Mouse (Mus musculus) 3T3-L1 (cell line): ENCODE data around the gene Asic3.

ENCODE experiments used
- DNase-seq: peaks from one replicate; pipeline ENCODE4 v3.0.0-alpha.2; 2015; ENCODE audit warnings: low read depth, low spot score

Gene Asic3

DNA sequence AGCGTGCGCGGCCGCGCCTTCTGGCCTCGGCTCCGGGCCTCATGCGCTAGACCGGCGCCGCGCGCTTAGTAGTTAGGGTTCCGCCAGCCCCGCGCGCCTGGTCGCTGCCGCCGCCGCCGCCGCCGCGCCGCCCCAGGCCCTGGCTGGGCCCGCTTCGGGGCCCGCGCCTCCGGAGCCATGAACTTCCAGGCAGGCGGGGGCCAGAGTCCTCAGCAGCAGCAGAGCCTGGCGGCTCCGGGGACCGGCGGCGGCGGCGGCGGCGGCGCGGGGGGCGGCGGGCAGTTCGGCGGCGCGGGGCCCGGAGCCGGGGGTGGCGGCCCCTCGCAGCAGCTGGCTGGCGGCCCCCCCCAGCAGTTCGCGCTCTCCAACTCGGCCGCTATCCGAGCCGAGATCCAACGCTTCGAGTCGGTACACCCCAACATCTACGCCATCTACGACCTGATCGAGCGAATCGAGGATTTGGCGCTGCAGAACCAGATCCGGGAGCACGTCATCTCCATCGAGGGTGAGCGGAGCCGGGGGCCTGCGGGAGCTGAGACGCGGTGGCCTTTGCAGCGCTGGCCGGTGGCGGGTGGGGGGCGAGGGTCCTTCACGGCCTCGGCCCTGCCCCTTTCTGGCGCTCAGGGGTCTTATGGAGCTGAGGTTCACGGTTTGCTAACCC, 39.0 kb downstream of the Asic3 start, which contains the start of gene Agap3:
TSS of gene Agap3 (plus strand) at position 148 of the 661 bp plus-strand sequence.
- DNase-seq, result peak; percentile 47

- DNase-seq, result peak; percentile 56
Measured at GRCm38 (mm10) chr5:24452691-24453233, 39.6 kb downstream of the Asic3 start.

- peak; percentile 21 for DNase-seq
Measured at GRCm38 (mm10) chr5:24453283-24453984, 40.2 kb downstream of the Asic3 start.

DNA sequence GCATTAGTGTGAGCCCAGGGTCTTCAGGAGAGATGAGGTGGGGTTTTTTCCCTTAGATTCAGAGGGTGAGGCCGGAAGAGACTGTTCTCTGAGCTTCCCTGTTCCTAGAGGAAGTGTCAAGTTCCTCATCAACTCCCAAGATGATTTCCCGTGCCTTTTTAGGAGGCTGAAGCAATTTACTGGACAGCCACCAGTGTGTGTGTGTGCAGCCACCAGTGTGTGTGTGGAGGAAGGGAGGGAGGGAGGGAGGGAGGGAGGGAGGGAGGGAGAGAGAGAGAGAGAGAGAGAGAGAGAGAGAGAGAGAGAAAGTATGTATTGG, 40.8 kb downstream of the Asic3 start:
- peak; percentile 14 for DNase-seq

- DNase-seq, result peak; percentile 82
Measured at GRCm38 (mm10) chr5:24455076-24455475, 41.9 kb downstream of the Asic3 start.

- DNase-seq, result no peak
Measured at GRCm38 (mm10) chr5:24455613-24456012, 42.4 kb downstream of the Asic3 start.

- DNase-seq, result no peak
Measured at GRCm38 (mm10) chr5:24466762-24467161, 53.6 kb downstream of the Asic3 start.
